Mouse (Mus musculus) kidney, postnatal 25 days (tissue): ENCODE data around the gene Nek11.
A peak's percentile ranks its signal among the peaks of the same experiment; 100 is the strongest.

Source experiments
- DNase-seq, 2 experiments: peaks; one replicate each; pipeline ENCODE4 v3.0.0; 2021; ENCODE audit warnings: mixed read lengths in 2 of 2

The Nek11 gene

DNA sequence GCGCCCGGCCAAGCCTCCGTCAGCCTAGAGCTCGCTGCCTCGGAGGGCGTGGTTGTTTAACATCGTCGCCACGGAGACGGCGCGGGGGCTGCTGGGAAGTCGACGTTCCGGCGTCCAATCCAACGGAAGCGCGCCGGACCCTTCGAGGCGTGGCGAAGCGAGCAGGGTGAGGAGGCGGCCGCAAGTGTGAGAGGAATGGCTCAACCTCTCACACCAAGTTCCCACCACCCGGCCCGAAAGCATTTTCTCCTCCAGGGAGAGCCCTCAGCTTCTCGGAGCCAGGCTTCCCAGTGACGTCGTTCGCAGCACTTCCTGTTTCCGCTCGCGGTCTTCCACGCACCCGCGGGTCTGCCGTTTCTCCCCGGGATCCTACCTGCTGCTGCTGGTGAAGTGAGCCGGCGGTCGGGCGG, at the start of gene Nek11, which contains the start of gene Aste1:
Nek11 (minus strand) TSS at position 307 of the 410 bp plus-strand sequence.
Aste1 (plus strand) TSS at position 175 of the 410 bp plus-strand sequence.
- DNase-seq: peak; percentile 96 to 97

DNA sequence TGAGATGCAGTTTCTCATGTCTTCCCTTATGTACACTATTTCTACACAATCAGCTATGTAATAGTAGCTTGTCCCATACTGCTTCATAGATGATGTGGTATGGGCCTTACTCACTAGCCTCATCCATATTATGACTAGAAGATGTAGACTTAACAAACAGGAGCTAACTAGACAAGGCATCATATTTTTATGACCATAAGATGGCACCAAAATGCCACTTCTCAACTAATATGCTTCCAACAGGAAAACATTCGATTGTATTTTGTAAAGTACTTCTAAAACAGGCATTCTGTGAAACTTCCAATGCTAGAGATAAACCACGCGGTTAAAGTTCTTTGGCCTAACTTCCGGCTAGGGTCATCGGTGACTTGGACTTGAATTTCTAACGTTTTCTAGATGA, 13.2 kb upstream of the Nek11 start:
- no peak for DNase-seq

DNA sequence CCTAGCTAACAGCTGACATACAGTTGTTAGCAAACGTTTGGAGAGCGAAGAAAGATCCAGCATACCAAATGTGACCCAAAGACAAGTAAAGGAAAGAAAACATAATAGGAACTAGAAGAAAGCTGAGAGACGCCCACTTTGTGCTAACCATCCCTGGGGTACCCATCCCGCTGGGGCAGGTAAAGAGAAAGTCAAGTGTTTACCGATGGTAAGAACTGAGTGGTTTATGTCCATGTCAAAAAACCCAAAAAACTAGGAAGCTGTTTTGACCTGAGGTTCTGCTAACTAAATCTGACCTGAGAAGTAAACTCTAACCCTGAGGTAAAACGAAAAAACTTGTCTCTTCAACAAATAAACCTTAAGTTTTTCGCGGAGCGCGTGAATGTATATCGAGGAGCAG, 604 bp downstream of the Nek11 start:
- DNase-seq: no peak

DNA sequence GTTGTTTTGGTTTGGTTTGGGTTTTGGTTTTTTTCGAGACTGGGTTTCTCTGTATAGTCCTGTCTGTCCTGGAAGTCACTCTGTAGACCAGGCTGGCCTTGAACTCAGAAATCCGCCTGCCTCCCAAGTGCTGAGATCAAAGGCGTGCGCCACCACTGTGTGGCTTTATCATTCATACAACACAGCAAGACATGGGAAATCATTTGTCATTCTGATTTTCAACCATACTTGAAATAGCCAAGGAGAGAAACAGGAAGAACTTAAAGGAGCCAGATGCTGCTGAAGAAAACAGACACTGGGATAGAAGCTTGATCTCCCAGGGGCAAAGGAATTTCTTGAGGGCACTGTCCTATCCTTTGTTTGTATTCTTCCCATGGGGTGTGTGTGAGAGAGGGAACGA, 4.7 kb downstream of the Nek11 start:
- no peak for DNase-seq

DNA sequence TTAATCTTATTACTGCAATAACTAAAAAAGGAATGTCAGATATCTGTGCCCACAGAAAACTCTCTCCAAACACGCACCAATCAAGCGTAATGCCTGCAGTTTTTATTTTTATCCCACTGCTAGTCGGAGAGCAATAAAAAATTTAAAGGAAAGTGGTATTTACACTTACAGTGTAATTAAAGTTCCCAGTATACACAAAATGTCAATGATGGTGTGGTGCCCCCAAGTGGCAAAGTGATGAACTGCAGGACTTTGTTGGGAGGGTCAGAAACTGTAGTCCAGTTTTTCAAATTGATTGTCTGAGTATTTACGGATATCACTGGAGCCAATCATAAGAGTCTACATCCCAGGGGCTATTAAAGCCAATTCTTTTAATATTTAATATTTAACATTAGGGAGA, 6.0 kb downstream of the Nek11 start:
- peak; percentile 54 to 85 for DNase-seq

DNA sequence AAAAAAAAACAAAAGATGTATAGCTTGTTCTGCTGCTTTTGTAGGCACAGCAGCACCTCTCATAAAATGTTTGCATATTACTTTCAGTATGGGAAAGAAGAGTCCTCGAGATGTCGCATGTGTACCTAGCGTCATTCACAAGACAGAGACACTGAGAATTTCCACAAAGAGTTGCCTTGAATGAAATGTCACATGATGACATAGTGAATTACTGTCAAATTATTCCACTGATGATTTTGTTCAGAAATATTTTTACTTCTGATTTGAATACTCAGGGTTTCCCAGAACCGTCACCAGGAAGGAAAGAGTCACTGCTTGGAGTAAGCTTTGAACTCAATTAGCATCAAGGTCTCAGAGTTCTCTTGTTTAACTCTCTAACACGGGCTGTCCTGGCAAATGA, 7.9 kb downstream of the Nek11 start:
- DNase-seq: no peak

DNA sequence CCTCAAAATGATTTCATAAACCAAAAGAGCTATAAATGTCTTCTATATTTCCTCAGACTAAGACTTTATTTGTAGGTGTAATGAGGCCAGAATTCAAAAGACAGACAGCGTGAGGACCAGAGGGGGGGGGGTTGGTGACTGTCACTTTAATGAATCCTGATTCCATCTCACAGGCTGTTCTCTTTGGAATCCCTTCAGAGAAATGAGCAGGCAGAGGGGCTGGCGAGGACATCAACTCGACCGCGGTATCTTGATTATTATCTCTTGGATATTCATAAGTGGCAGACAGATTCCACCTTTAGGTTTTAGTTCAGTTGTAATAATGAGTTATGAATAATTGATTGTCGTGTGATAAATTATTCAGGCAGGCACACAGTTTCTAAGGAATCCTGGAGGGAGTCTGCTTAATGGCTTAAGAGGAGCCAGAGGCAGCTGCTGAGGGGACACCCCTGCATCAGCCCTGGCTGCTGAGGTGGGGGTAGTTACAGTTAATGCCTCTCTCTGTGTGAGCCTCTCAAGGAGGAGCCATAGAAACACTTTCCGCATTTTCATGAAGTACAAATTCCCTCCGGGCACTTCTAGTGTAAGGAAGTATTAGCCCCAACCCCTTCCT, 15.7 kb downstream of the Nek11 start:
- no peak for DNase-seq

DNA sequence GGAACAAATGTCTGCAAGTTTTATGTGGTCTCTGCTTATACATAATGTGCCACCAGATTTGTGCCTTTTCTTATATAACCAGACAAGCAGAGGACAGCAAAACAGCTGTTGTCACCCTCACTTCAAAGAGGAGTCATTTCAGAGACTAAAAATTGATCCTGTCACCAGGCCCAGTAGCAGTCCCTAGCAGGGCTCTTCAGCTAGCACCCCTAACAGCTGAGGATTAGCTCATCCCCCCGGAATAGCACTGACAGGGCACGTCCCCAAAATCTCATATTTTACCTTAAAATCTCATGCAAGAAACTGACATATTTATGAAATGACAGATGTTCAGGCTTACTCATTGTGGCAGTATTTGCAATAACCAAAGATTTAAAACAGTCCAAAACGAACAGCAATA, 17.7 kb downstream of the Nek11 start:
- DNase-seq: no peak

DNA sequence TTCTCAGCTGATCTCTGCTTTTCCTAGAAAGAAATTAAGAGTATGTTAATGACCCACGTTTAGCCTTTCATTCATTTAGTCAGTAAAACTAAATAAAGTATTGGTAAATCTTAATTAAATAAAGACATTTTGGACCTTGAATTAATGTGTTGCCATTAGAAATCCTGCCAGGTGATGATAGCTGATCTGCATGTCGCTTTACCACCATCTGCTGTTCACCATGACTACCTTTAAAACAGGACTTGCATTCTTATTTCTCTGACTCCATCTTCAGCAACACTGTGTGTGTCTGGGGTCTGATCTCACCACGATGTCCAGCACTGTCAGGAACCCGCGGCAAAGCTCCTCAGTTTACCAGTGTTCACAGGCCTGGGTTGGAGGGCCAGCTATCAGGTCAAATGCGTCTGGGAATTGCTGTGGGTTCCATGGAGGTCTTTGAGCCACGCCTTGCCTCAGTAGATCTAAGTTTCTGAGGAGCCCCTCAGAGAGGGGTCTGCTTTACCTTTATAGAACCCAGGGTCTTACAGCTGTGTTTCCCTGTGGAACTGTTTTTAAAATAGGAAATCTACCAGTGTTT, 18.3 kb downstream of the Nek11 start:
- no peak for DNase-seq

DNA sequence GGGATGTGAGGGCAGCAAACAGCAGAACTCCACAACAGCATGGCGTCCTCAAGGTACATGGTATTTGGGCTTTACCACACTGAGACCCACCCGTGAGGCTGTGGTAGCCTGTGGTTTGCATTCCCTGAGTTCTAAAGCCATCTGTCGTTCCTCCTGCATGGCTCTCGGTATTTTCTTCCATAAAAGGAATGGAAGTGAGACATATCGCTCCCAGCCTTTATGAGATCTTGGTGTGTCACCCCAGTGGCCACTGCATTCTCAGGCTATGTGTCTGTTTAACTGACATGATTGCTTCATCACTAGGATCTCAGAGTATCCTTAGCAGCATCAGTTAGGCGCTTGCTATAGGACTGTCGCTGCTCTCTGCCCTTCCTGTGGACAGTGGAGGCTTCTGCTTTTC, 18.9 kb downstream of the Nek11 start:
- DNase-seq: no peak

DNA sequence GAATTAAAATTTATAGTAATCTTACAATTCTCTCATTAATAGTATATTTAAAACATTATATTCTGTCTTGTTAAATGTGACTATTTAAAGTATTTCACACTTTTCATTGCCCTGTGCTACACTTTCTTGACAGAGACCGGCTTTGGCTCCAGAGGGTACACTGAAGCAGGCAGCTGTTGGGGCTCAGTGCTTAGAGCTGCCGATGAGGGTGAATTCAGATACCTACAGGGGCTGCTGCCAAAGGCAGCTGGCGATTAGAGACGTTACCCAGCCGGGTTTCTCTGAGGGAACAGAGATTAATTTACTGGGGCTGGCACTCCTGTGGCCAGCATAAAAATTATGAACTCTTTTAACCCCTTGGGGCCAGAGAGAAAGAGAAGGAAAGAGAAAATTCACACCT, 21.0 kb downstream of the Nek11 start:
- DNase-seq: no peak

DNA sequence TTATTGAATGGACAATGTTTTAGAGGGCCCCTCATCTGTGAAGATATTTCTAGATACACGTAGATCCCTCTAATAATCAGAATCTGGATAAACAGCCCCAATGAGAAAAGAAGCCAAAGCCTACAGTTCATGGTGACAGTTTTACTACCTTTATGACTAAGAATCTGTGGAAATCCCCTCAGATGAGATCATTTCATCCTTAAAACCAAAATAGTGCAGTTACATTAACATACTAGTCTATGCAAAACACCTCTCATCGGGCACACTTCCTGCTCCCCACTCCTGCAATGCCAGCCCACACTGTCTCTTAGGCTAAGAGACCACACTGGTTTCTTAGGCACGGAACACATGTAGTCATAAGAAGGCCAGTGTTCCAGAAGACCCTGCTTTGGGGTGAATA, 26.7 kb downstream of the Nek11 start:
- no peak for DNase-seq

DNA sequence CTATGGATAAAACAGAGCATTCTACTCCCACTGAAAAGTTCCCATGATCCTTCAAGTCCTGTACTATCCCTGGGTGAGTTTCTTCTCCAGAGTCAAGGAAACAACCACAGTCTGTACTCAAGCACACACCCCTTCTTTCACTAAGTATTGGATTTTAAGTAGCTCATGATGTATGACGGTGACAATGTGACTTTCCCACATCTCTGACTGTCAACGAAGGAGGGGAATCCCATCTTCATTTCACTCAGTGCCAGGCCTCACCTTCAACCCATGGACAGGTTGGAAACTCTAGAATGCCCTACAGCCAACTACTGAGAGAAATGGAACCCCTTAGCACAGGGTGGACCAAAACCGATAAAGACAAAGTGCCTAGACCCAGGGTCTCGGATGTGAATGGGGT, 29.1 kb downstream of the Nek11 start:
- no peak for DNase-seq

DNA sequence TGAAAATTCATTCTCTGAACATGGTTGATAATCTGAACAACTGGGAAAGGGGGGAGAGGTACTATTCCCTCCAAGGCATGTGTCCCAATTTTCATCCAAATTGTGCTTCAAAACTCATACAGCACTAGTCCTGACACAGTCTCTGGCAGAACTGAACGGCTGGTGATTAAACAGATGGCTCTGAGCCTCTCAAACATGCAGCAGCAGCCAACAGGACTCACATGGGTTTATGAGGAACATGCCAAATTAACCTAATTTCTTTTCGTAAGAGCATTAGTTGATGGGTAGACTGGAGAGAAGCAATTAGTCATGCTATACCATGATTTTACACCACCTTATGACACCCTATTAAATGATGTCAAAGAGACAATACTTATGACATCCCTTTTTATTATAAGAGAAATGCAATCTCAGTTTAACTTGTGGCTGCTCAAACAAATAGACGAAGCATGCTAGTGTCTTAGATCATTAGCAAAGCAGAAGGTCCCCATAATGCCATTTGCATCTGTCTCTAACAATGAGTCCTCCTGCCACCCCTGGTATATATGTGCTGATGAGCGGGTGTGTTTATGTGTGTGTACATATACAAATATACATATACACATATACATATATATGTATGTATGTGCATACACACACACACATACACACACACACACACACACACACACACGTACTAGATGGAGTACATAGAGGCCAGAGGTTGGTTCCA, 31.6 kb downstream of the Nek11 start:
- no peak for DNase-seq

DNA sequence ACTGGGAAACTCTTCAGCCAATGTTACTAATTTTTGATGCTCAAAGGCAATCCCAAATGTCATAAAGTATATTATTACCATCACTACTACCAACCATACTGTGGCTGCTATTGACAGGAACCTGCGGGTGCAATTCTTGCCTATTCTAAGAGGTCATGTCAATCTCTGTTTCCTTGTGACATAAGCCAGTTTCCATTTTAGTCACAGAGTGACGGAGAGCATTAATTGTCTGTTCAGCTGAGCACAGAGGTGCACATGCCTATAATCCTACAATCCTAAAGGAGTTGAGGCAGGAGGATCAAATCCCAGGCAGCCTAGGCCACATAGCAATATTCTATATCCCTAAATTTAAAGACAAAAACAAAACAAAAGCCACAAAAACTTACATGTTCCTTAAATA, 33.1 kb downstream of the Nek11 start:
- DNase-seq: no peak

DNA sequence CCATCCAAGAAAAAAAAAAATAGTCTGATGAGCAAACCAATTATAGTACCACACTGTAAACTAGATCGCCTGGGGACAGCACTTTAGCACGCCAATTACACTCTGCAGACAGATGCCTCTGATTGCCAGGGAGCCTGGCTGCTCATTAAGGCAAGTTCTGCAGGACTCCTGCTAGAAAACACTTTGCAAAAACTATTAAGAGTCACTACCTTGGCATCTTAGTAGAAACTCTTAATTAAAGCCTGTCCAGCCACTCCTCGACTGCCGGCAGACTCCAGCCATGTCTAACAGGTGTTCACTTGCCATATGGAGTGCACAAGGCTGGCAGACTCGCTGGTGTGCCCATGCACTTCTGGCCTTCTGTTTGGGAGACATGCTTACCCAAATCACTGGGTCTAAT, 46.3 kb downstream of the Nek11 start:
- DNase-seq: no peak

DNA sequence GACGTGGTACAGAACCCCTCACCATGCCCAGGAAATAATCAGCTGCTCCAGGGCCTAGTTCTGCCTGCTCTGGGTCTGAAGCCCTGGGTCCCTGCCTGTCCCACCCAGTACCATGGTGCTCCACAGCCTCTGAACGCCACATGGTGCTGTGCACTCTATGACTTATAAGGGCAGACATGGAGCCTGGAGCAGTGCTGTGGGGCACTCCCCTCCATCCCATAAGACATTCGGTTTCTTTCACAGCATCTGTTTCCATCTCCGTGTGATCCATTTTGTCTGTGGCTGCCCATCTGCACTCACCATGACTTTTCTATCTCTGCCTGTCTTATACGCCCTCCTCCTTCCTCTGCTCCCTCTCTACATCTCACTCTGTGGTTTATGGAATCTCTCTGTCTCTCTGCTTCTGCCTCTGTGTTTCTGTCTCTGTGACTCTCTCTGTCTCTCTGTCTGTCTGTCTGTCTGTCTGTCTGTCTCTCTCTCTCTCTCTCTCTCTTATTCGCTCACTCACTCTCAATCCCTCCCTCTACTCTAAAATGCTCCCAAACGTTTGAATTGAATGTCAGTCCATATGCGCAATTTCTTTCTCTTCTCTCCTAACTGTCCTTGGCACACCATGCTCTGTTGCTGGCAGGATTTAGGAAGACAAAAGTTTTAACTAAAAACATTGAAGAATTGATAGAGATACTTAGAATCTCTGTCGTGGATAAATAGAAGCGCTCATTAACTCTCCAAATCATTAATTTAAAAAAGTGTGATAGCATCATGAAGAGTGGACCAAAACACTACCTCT, 46.9 kb downstream of the Nek11 start:
- no peak for DNase-seq

DNA sequence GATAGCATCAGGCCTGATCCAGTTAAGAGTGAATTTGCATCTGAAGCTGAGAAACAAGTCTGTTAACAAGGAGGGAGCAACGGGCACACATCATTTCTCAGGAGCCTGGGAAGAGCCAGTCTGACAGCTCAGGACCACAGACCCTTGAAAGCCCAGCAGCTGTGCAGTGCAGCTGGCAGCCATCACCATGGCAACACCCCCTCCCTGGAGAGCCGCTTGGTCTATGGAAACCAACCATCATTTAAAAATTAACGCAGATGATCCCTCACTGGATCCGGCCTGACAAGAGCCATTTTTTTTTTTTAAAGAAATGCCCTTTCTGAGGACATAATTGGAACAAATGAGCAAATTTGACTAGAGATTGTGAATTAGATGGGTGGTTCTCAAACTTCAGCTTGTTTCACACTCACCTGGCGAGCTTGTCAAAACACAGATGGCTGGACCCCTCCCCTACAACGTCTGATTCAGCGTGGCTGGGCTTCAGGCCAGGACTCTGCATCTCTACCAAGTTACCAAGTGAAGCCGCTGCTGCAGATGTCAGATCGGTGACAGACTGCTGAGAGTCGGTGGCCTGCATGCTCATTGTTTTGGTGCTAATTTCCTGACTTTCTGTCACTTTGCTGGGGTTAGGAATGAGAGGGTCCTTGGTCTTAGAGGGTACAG, 52.2 kb downstream of the Nek11 start:
- no peak for DNase-seq

DNA sequence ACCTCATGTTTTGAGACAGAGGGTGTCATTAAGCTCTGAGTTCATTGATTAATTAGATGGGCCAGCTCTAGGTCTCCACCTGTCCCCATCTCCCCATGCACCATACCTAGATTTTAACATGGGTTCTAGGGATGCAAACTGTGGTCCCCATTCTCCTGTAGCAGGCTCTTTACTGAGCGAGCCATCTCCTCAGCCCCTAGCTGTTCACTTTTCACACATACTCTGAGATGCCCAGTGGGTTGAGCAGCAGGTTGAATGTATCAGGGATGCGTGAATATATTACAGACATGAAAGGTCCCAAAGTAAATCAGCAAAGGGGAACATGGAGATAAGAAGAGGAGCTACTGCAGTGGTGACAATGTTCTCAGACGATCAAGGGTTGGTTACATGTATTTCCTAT, 52.8 kb downstream of the Nek11 start:
- no peak for DNase-seq

DNA sequence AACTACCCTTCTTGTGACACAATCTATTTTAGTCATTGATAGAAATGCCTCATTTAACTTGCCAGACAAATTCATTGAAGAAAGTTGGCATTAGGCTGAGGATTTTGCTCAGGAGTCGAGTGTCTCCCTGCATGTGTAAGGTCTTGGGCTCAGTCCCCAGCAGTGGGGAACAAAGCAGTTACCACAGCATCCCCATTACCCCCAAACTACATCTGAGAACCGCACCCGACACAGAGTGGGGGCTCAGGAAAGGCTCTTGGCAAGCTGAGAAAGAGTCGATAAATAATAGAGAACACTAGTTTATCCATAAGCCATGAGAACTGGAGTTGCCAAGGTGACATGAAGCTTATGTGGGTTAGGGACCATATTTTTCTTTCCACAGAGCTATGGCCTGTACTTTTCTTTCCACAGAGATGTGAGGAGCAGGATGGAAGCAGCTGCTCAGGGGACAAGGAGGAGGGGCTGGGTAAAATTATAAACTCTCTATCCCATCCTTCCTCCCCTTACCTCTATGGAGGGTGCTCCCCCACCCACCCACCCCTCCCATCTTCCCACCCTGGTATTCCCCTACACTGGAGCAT, 62.8 kb downstream of the Nek11 start:
- no peak for DNase-seq

DNA sequence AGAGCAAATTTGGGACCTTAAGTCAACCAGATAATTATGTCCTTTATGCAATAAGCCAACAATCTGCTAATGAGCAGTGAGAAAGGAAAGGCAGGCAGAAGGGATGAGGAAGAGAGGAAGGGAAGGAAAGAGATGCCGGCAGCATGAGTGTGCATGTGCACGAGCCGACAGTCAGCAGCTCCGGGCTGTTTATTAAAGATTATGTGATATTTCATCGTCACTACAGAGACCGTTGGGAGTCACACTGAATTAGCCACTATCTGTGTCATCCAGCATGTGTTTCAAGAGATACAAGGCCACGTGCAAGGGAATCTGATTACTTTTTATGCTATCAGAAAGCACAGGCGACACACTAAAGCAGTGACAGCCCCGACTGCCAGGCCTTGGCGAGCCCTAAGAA, 73.5 kb downstream of the Nek11 start:
- no peak for DNase-seq

DNA sequence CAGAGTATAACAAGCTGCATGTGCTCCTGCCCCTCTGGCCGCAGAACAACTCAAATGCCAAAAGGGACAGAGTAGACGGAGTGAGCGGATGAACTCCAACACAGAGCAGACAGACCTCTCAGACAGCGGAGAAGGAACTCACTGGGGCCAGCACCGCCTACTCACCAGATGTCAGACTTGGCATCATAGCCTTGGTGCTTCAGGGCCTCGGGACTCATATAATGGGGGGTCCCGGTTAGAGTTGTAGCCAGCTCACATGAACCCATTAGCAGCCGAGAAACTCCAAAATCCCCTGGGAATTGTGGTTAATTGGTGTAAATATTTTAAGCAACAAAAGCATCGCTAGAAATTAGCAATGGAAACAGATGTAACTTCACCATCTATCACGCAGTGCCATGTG, 82.1 kb downstream of the Nek11 start:
- DNase-seq: no peak

DNA sequence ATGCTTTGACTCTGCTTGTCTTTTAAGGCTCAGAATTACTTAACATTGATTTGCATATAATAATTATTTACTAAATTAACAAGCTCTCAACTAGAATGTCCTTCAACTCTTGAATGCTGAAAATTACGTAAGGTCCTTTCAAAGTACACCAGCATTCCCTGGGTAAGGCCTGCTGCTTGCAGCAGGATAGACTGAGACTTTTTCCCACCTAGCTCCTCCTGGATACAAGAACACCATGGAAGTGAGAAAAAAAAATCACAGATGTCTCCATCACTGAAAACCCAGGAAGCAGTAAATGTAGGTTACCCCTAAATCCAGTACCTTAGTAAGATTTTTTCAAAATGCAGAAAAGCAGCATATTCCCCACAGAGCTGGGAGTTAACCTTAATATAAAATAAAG, 82.6 kb downstream of the Nek11 start:
- DNase-seq: no peak
